Mouse (Mus musculus) adrenal gland, postnatal 25 days (tissue): Measurements from ENCODE around the gene Coil. TPM values are rescaled to one million over a fixed set of nuclear protein-coding genes. Genes with fewer than 3 reads are reported as not detected.

Experiments
- DNase-seq: peaks from one replicate; pipeline ENCODE4 v3.0.0; 2021; ENCODE audit warnings: mixed read lengths
- long read RNA-seq: library from polyadenylated mRNA; stranded (forward); transcript quantifications from one replicate; pipeline ENCODE4 v2.0.0, GENCODE M21; 2021
- total RNA-seq: library from RNA; stranded (reverse); gene quantifications from 2 replicates; pipeline ENCODE4 v1.2.3, GENCODE M21; 2021

Coil gene
- 12.8 and 13.0 TPM in 2 replicates for total RNA-seq
- long read RNA-seq, transcript Coil-201 (7 exons, 2,607 nt) = major isoform, 18 of 31 reads
- long read RNA-seq, partial matches to known transcripts = 2 of 31 reads
- long read RNA-seq, other reads (novel, unspliced or antisense) = 11 of 31 reads

DNA sequence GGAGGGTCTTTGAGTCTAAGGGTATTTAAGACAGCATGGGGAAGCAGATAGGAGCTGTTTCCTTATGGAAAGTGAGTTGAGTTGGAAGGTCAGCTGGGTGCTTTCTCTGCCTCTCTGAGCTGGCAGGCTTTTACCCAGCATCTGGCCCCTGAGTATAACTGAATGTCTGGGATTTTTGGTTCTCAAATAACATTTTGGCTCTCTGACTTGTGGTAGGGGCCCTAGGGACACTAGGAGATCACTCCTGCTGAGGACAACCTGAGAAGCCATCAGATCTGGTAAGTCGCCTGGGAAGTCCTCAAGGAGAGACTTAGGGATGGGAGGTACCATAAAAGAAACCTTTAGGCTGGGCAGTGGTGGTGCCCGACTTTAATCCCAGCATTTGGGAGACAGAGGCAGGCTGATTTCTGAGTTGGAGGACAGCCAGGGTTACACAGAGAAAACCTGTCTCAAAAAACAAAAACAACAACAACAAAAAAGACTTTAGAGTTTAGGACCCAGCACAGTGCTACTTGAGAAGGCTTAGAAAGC is at the start of gene Coil:
Gene Coil, plus strand, starts transcription at position 51 of the 531 bp plus-strand sequence.
- DNase-seq = no peak

DNA sequence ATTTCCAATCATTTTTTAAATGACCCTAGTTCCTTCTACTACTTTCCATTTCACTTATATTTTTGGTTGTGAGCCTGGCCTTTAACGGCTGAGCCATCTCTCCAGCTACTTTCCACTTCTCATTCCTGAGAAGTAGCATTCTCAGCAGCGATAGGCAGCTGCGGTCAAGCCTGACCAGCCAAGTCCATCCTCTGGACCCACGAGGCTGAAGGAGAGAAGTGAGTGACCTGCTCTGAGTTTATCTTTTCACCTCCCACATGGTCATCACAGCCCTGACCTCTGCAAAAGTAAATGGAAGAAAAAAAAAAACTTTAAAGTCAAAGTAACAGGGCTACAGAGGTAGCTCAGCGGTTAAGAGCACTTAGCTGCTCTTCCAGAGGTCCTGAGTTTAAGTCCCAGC is 43.5 kb upstream of the Coil start:
- DNase-seq = no peak

DNA sequence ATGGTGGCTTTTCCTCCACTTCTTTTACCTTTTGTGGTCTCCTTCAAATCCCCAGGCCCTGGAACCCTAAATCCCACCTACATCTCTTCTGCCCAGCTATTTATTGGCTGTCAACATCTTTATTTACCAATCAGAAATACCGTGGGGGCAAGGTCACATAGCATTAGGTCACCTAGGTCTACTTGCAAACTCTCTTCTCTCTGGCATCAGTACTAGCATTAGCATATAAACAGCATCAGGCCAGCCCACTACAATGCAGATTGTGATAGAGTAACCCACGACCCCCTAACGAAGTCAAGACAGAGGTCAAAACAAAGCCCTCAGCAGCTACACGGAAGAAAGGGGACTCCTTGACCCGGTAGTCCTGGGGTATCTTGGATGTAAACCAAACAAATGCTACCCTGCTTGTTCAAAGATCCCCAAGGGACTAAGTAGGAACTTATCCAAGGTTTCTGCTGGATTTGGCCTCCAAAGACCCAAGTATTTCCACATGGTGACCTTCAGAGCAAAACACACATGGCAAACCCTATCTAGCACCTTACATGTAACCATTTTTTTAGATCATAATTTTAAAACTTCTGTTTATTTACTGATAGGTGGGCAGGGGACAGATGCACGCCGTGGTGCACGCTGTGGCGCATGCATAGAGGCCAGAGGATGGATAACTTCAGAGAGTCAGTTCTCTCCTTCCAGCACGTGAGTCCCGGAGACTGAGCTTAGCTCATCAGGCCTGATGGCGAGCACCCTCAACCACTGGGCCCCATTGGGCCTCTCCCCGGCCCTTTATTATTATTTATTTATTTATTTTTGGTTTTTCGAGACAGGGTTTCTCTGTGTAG is 38.1 kb upstream of the Coil start:
- no peak for DNase-seq

DNA sequence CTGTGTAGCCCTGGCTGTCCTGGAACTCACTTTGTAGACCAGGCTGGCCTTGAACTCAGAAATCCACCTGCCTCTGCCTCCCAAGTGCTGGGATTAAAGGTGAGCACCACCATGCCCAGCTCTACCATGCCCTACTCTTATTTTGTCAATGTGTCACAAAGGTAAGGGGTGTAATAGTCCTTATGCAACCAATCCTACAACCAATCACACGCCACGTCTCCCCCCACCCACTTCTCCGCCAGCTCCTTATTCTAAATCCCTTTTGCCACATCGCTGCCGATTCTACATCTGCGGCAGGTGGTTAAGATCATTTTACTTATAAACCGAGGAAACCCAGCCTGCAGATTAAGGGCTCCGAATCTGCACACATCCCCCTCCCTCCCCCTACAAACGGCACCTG is 37.0 kb upstream of the Coil start:
- DNase-seq = no peak

DNA sequence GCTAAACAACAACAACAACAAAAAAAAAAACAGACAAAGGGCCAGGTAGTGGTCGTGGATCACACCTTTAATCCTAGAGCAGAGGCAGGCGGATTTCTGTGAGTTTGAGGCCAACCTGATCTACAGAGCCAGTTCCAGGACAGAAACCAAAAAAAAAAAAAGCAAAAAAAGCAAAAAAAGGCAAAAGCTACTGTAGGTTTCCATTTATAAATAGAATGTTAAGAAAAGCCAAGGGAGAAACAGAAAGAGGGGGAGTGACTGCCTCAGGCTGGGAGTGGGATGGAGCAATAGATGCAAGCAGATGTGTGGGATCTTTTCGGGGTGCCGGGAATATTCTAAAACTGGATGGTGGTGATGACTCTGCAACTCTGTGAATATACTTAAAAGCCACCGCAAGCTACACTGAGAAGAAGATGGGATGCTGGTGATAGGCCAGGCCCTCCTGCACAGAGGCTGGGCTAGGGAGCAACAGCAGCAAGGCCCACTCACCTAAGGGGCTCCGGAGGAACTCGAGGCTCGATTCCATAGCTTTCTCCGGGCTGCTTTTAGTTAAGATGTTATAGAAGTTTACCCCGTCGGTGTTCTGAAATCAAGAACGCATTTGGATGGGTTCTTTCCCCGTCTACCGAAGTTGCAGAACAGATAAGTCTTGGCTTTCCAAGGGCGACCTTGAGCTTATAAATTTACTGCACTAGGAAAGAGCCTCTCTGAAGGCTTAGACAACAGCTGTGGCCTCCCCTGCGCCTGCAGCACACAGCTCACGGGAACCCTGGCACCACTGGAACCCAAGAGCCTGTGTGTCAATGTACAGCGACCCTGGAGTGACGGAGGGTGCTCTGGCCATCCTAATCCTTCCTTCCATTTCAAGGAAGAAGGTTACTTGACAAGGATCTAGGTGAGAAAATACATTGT is 35.7 kb upstream of the Coil start:
- peak; percentile 47 for DNase-seq

DNA sequence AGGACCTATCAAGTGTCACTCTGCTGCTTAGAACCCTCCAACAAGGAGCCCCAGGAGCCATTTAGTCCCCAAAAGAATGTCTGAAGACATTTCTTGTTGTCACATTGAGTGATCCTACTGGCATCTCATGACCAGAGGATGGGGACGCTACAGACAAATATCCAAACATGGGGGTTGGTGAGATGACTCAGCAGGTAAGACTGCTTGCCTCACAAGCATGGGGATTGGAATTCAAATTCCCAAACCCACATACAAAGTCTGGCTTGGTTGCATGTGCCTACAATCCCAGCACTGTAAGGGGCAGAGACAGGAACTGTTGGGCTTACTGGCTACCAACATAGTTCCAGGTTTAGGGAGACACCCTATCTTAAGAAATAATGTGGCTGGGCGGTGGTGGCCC is 32.2 kb upstream of the Coil start:
- DNase-seq = no peak

DNA sequence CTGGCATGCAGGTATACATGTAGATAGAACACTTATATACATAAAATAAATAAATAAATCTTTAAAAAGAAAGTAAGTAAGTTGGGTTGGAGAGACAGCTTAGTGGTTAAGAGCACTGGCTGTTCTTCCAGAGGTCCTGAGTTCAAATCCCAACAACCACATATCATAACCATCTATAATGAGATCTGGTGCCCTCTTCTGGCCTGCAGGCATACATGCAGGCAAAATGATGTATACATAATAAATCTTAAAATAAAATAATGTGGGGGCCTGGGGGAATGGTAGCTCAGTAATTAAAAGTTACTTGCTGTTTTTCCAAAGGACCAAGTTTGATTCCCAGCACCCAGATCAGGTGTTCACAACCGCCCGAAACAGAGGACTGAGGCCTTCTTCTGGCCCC is 31.3 kb upstream of the Coil start:
- DNase-seq = no peak

DNA sequence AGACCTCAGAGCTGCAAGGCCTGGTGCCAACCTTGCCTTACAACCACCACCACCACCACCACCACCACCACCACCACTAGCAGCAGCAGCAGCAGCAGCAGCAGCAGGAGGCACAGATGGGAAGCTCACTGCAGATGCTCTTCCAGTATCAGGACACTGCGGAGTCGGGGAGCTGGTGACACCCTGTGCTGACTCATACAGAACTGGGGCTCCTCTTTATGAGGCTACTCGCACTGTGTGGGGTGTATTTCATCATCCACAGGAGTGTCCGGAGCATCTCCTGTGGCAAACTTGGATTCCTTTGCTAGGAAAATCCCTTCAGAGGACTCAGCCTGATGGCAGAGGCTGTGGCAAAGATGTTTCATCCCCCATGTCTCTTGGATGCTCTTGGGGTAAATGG is 30.4 kb upstream of the Coil start:
- no peak for DNase-seq

DNA sequence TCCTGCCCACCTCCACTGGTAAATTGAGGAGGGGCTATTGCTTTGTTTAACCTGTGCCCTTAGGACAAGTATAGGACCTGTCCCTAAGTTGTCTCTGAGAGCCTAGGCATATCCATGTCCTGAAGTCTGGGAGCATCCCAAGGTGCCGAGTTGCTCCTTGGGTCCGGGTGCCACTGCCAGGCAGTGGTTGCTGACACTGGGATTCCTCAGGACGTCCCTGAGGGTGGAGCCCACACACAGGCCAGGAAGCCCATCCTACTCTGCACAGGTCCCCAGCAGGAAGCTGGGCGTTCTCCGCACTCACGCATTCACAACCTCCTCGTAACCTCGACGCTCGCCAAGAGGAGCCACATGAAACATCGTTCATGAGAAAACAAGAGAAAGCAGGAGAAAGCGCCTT is 28.6 kb upstream of the Coil start:
- no peak for DNase-seq

DNA sequence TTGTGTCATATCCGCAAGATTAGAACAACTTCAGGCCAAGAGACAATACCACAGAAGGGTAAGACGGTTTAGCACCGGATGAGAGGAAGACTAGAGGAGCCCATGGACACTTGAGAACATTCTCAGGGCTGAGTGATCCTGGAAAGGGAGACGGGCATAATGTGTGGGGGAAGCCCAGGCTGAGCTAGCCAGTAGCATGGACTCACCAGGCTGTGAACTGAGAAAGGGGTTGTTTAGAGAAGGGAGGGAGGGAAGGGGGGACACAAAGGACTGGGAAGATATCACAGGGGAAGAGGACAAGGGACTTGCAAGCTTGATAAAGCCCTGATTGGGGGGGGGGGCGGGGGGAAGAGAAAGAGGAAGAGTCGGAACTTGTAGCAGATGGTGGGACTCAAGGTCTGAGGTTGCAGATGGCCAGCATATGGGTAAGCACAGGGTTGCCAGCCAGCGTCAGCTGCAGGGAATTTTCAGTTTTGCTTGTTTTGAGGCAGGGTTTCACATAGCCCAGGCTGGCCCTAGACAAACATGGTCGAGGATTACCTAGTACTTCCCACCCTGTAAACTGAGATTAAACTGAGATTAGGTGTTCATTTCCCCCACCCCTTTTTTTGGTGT is 24.0 kb upstream of the Coil start:
- DNase-seq = no peak

DNA sequence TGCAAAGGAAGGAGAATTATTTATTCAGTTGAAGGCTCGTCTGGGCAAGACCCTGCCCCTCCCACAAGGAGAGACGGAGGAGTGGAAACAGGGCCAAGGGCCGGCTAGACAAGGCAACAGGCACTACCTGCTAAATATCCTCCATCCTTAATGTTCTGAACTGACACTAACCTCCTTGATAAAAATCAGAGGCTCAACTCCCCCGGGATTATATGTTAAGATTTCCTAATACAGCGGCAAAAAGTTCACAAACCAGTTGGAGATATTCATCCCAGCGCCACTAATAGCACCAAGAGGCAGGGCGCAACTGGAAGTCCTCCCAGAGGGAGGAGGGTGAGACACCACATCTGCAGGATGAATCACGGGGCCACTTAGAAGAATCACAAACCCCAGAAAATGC is 21.2 kb upstream of the Coil start:
- no peak for DNase-seq

DNA sequence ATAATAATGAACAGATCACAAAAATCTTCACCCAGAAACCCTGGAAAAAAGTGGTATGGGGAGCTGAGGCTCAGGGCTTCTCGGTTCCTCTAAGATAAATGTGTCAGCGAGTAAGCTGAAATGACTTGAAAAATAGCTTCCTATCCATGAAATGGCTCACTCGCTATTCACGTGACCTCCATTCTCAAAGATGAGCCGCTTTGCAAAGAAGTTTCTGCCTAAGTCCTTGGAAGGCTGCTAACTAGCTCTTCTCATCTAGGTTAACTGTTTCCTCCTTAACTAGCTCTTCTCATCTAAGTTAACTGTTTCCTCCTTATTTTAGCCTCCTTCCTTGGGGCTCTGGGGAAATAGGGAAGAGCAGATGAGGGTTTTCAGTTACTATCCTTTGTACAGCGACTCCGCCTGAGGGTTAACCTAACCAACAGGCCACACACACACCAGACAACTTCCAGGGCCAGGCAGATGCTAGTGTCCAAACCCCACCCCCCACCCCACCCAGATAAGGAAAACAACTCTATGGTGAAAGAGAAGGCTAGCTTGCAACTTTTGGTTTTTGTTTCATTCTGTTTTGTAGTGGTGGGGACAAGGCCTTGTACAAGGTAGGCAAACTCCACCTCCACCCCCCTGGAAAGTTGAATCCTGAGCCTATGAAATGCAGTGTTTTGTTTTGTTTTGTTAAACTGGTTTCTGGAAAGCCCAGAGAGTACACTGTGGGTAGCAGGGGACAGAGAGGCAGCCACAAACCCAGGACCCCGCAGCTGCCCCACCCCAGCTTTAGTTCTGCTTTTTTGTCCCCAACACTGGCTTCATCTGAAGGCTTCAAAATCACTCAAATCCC is 20.0 kb upstream of the Coil start:
- DNase-seq = no peak

DNA sequence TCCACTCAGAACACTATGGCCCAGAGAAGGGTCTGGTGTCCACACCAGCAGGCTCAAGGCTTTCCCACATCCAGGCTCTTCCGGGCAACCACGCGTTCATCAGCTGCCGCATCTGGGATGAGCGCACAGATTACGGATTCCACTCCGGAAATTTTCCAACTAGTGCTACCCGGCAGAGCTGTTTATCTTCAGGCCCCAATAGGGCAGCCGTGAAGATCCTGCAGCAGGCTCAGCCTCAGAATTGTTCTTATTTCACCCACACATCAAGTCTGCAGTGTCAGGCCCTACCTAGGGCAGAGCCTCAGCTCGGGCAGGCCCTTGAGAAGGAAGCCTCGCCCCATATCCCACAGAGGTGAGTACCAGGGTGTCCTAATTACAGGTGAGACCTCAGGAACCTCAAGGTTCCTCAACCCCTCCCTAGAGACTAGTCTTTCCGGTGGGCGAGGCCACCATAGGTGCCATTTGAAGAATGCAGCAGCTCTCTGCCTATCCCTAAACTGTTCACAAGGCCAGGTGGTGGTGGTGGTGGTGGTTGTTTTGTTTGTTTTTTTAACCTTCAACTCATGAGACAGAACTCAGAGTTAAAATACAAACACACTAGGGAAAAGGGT is 19.3 kb upstream of the Coil start:
- DNase-seq = no peak

DNA sequence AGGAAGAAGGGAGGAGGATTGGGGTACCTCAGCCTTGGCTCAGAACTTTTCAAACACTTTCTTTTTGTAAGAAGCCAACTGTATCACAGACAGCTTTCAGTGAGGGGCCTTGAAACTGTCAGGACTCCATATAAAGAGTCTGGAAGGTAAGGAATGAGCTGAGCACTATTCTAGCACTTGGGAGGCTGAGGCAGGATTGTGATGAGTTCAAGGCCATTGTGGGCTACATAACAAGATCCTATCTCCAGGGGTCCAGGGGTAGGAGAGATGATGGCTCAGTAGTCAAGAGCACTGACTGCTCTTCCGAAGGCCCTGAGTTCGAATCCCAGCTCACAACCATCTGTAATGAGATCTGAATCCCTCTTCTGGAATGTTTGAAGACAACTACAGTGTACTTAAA is 18.5 kb upstream of the Coil start:
- no peak for DNase-seq

DNA sequence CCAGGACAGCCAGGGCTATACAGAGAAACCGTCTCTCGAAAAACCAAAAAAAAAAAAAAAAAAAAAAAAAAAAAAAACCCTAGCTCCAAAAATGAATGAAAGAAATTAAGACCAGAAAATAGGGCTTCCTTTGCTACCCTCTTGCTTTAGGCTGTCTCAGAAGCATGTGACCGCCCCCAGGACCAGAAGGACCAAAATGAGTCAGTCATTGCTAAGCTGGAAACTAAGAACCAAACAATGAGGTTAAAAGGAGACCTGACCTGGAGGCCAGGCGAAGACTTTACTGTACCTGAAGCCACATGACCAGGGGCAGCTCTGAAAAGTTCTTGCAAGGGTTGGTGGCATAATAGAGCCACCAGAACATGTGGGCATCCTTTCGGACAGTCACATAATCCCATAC is 17.9 kb upstream of the Coil start:
- no peak for DNase-seq

DNA sequence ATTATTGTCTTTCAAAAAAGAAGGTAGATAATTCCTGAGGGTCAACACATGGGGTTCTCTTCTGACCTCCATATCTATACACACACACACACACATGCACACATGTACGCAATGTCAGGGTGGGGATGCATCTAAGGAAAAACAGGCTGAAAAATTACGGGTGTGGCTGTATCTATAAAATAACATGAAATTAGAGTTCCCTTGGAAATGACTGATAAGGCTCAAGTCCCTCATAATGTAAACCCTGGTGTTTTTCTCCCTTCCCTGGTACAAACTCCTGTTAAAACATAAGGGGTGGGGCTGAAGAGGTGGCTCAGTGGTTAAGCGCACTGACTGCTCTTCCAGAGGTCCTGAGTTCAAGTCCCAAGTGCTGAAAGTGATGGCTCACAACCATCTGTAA is 16.5 kb upstream of the Coil start:
- no peak for DNase-seq

DNA sequence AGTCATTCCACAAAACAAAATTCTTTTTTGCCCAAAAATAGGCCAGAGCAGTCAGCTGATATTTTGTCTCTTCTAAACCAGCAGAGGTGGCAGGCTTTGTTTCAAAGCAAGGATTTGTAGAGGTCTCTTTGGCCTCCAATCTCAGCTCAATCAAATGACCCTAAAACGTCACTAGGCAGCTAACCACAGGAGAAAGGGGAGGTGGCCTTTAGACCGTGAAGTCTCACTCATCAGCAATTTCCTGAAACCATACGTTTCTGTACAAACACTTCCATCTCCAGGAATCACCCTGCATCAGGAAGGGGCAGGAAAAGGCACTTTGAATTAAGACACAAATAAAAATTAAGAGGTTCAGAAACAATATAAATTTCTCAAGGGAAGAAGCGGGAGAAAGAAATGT is 15.2 kb upstream of the Coil start:
- DNase-seq = no peak

DNA sequence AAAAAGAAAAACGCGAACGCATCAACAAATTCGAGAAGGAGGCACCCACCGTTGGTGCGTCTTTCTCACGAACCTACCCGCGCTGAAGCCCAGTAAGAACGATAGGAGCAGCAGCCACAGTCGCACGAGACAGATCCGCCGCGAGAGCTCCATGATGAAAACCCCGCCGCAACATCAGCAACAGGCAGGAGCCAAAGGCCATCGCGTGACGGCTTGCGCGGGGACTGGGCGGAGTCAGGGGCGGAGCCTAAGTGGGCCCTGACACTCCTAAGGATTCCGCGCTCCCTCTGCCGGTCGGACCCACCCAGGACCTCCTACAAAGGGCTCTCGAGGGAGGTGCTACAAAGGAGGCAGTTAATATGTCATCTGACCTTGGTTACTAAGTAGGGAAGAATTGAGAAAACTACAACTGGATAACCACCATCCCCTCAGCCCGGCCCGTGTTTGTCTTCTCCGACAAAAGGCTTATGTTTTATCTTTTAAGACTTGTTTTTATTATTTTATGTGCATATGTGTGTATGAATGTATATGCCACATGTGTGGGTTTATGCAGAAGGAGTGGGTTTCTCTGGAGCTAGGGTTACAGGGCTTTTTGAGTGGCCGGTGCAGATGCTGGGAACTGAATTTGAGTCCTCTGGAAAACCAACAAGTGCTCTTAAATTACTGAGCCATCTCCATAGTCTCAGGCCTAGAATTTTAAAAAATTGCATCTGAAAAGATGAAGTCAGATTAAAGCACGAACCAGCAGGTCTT is 14.7 kb upstream of the Coil start, which contains the start of gene Scpep1:
Gene Scpep1, minus strand, starts transcription at position 249 of the 753 bp plus-strand sequence.
- DNase-seq = peak; percentile 99

DNA sequence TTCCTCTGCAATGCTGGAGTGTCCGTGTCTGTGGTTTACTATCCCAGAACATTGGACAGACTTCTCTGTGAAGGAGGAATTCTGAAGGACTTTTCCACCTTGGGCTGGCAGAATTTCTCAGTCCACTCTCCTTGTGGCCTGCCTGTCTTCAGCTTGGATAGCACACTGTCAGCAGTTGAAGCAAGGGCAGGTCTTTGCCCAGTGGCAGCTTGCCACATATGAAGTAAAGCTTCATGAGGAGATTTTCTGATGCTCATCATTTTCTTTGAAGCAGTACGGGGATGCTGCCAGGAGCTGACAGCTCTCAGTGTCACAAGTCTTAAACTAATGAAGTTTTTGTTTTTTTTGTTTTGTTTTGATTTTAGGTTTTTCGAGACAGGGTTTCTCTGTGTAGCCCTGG is 11.2 kb upstream of the Coil start:
- no peak for DNase-seq

DNA sequence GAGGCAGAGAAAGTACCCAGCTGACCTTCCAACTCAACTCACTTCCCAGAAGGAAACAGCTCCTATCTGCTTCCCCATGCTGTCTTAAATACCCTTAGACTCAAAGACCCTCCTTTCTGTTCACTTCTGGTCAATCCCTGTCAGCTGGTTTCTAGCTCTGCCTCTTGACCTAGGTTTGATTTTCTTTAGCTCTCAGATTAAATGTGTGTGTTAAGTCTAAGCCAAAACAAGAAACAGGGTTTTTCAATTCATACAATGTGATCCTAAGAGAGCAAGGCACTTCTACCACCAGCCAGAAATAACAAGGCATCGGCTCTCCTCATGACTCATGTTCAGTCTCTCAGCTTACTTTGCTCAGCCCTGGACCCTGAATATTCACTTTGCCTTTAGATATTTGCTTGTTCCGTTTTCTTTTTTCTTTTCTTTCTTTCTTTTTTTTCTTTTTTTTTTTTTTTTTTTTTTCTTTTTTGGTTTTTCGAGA is 3.1 kb upstream of the Coil start, which contains the start of gene Elobl:
Gene Elobl, minus strand, starts transcription at position 51 of the 481 bp plus-strand sequence.
- DNase-seq = no peak
